ENCODE assay signal across 32 mouse cellular contexts in genomic region chr14:28808094-28808493, GRCm38 (mm10).
DNase-seq lines count a peak whose midpoint lies in the region; ATAC-seq lines count a peak whose summit lies in the region.
"Had no signal": no experiment of that assay in that cellular context is flagged by ENCODE, and none has a peak within 500 bp of the region (broad histone marks: within the 10 kb centered on the region; RNA-seq: fewer than 3 reads in every experiment).

No protein-coding gene starts in this region.

- H3K9me3 ChIP-seq in kidney, embryonic 14.5 days (ENCODE audit: control insufficient read depth, low read length), result no peaks in the 10 kb centered on the region
- H3K9me3 ChIP-seq: liver, embryonic 15.5 days; neural tube, embryonic 15.5 days had no signal

- H3K4me3 ChIP-seq in kidney, embryonic 14.5 days (ENCODE audit: low read length), result no peak overlapping the region
- H3K4me3 ChIP-seq: embryonic facial prominence, embryonic 13.5 days; erythroblast, embryonic 14.5 days; forebrain, embryonic 13.5 days; heart, embryonic 13.5 days; layer of hippocampus, adult 2 months; left cerebral cortex, adult 2 months; limb, embryonic 12.5 days; liver, embryonic 15.5 days; neural tube, embryonic 15.5 days had no signal

- no peak overlapping the region for H3K27ac ChIP-seq in kidney, embryonic 14.5 days (ENCODE audit: low read depth, low read length)
- H3K27ac ChIP-seq: embryonic facial prominence, embryonic 13.5 days; forebrain, embryonic 13.5 days; heart, embryonic 13.5 days; hindbrain, embryonic 14.5 days; layer of hippocampus, adult 2 months; left cerebral cortex, adult 2 months; limb, embryonic 12.5 days; liver, embryonic 15.5 days; macrophage; neural tube, embryonic 15.5 days; stomach, postnatal 0 days had no signal

- no peak overlapping the region for H3K9ac ChIP-seq in kidney, embryonic 14.5 days (ENCODE audit: low read depth, low read length)
- H3K9ac ChIP-seq: embryonic facial prominence, embryonic 13.5 days; forebrain, embryonic 13.5 days; heart, embryonic 13.5 days; hindbrain, embryonic 14.5 days; limb, embryonic 12.5 days; liver, embryonic 15.5 days; neural tube, embryonic 15.5 days had no signal

- H3K36me3 ChIP-seq in kidney, embryonic 14.5 days (ENCODE audit: control insufficient read depth, insufficient read depth, low read length), result no peaks in the 10 kb centered on the region
- H3K36me3 ChIP-seq: embryonic facial prominence, embryonic 13.5 days; heart, embryonic 13.5 days; limb, embryonic 12.5 days; liver, embryonic 15.5 days; neural tube, embryonic 15.5 days had no signal

- DNase-seq in kidney, postnatal 4 days, result peak; percentile 4 to 9
- peak; percentile 74 for DNase-seq in 3T3-L1 (ENCODE audit: low read depth, low spot score)
- DNase-seq in Muller cell, postnatal 12 days (ENCODE audit: inconsistent ontology term), result peak; percentile 88
- DNase-seq in fibroblast of lung, adult 2 months (ENCODE audit: low read depth), result peak; percentile 67
- no peak for DNase-seq in right cerebral cortex, adult 18-20 months
- DNase-seq: adrenal gland, adult 2 months; adrenal gland, postnatal 36 days; cerebellum, adult 18-20 months; cerebellum, postnatal 10 days; gastrocnemius, postnatal 10 days; heart, postnatal 10 days; kidney, adult 18-20 months; kidney, postnatal 25 days; midbrain, embryonic 14.5 days; right cerebral cortex, postnatal 4 days; thymus, adult 18-20 months; thymus, postnatal 25 days had no signal

- no peaks in the 10 kb centered on the region for H3K27me3 ChIP-seq in kidney, embryonic 14.5 days (ENCODE audit: control insufficient read depth, insufficient read depth, low read length)
- H3K27me3 ChIP-seq: CH12.LX; embryonic facial prominence, embryonic 13.5 days; forebrain, embryonic 13.5 days; heart, embryonic 13.5 days; limb, embryonic 12.5 days; liver, embryonic 15.5 days; neural tube, embryonic 15.5 days had no signal

- 0 out of 2 replicates have a peak, but pooled peaks cover 6% of the 10 kb centered on the region for H3K4me1 ChIP-seq in kidney, embryonic 14.5 days (ENCODE audit: control insufficient read depth, insufficient read depth, low read length)
- H3K4me1 ChIP-seq: embryonic facial prominence, embryonic 13.5 days; forebrain, embryonic 13.5 days; heart, embryonic 13.5 days; limb, embryonic 12.5 days; liver, embryonic 15.5 days had no signal

- WGBS in kidney, embryonic 14.5 days, result 50% methylated on average over 4 of the region's 4 CpGs

- no peak overlapping the region for H3K4me2 ChIP-seq in kidney, embryonic 14.5 days (replicated peaks; ENCODE audit: low read depth, low read length)
- H3K4me2 ChIP-seq: embryonic facial prominence, embryonic 13.5 days; forebrain, embryonic 13.5 days; heart, embryonic 13.5 days; hindbrain, embryonic 14.5 days; limb, embryonic 12.5 days; liver, embryonic 15.5 days; neural tube, embryonic 15.5 days had no signal

- no peak for ATAC-seq in kidney, embryonic 14.5 days (ENCODE audit: low FRiP score, low TSS enrichment)
- no peak for ATAC-seq in megakaryocyte, adult 5-6 weeks (ENCODE audit: poor library complexity, severe bottlenecking)
- ATAC-seq: forebrain, embryonic 13.5 days had no signal
